Mouse (Mus musculus) kidney, postnatal 4 days (tissue): Measurements from ENCODE around the gene Acad10.
"Not testable (repeated sequence)": the region's sequence is repeated elsewhere in the genome, so short reads cannot be mapped to it uniquely, and the experiment has no call there.

ENCODE experiments used
- DNase-seq, 2 experiments: peaks; one replicate each; pipeline ENCODE4 v3.0.0; 2021; ENCODE audit warnings: mixed read lengths in 2 of 2

The Acad10 gene

GRCm38 (mm10) chr5:121656866-121657265 is 3.4 kb downstream of the Acad10 start:
- DNase-seq, result not testable (repeated sequence)

- DNase-seq, result peak in 1 of 2 experiments; percentile 12
Observed at GRCm38 (mm10) chr5:121654526-121654925, 5.8 kb downstream of the Acad10 start.

- no peak for DNase-seq
Observed at GRCm38 (mm10) chr5:121649134-121649533, 11.2 kb downstream of the Acad10 start.

GRCm38 (mm10) chr5:121639601-121640000 is 20.7 kb downstream of the Acad10 start:
- DNase-seq, result no peak

- no peak for DNase-seq
Observed at GRCm38 (mm10) chr5:121637296-121637695, 23.0 kb downstream of the Acad10 start.

- DNase-seq, result no peak
Observed at GRCm38 (mm10) chr5:121634668-121635067, 25.6 kb downstream of the Acad10 start.

- DNase-seq, result no peak
Observed at GRCm38 (mm10) chr5:121632804-121633203, 27.5 kb downstream of the Acad10 start.

GRCm38 (mm10) chr5:121631106-121631647 is 29.1 kb downstream of the Acad10 start:
- DNase-seq, result peak; percentile 41 to 50

- peak; percentile 87 to 88 for DNase-seq
Observed at GRCm38 (mm10) chr5:121627871-121628270, 32.4 kb downstream of the Acad10 start.

- no peak for DNase-seq
Observed at GRCm38 (mm10) chr5:121623241-121623640, 37.1 kb downstream of the Acad10 start.

GRCm38 (mm10) chr5:121621102-121621501 is 39.2 kb downstream of the Acad10 start:
- no peak for DNase-seq

GRCm38 (mm10) chr5:121618592-121619513 is 41.5 kb downstream of the Acad10 start, which contains the start of gene Acad12:
TSS of gene Acad12 (minus strand) at chr5:121618938.
- DNase-seq, result peak; percentile 89 to 93

- DNase-seq, result not testable (repeated sequence)
Observed at GRCm38 (mm10) chr5:121614921-121615320, 45.4 kb downstream of the Acad10 start.

- DNase-seq, result no peak
Observed at GRCm38 (mm10) chr5:121612036-121612435, 48.3 kb downstream of the Acad10 start.

- not testable (repeated sequence) for DNase-seq
Observed at GRCm38 (mm10) chr5:121609556-121610135, 50.7 kb downstream of the Acad10 start.

GRCm38 (mm10) chr5:121606151-121606550 is 54.2 kb downstream of the Acad10 start:
- peak; percentile 89 to 90 for DNase-seq

- DNase-seq, result not testable (repeated sequence)
Observed at GRCm38 (mm10) chr5:121603815-121604214, 56.5 kb downstream of the Acad10 start.

- DNase-seq, result peak; percentile 95 to 96
Observed at GRCm38 (mm10) chr5:121601547-121602299, 58.6 kb downstream of the Acad10 start.

GRCm38 (mm10) chr5:121598871-121599610 is 61.3 kb downstream of the Acad10 start:
- DNase-seq, result peak in 1 of 2 experiments; percentile 16

- DNase-seq, result no peak
Observed at GRCm38 (mm10) chr5:121597991-121598537, 62.2 kb downstream of the Acad10 start.

GRCm38 (mm10) chr5:121597332-121597731 is 63.0 kb downstream of the Acad10 start:
- DNase-seq, result no peak

GRCm38 (mm10) chr5:121596226-121596625 is 64.1 kb downstream of the Acad10 start:
- no peak for DNase-seq
